Mouse (Mus musculus) cerebellum, adult (tissue): ENCODE measurements around the gene Shbg.
"Not testable (repeated sequence)": the region's sequence is repeated elsewhere in the genome, so short reads cannot be mapped to it uniquely, and the experiment has no call there.

Experiments used
- ATAC-seq: cut with Nextera tagmentation; 2 replicates; pipeline ENCODE4 v1.9.2; 2017; ENCODE audit warnings: mild to moderate bottlenecking, moderate library complexity, mixed read lengths; ENCODE audit not compliant: insufficient number of reproducible peaks, low FRiP score, low TSS enrichment

Shbg gene

DNA sequence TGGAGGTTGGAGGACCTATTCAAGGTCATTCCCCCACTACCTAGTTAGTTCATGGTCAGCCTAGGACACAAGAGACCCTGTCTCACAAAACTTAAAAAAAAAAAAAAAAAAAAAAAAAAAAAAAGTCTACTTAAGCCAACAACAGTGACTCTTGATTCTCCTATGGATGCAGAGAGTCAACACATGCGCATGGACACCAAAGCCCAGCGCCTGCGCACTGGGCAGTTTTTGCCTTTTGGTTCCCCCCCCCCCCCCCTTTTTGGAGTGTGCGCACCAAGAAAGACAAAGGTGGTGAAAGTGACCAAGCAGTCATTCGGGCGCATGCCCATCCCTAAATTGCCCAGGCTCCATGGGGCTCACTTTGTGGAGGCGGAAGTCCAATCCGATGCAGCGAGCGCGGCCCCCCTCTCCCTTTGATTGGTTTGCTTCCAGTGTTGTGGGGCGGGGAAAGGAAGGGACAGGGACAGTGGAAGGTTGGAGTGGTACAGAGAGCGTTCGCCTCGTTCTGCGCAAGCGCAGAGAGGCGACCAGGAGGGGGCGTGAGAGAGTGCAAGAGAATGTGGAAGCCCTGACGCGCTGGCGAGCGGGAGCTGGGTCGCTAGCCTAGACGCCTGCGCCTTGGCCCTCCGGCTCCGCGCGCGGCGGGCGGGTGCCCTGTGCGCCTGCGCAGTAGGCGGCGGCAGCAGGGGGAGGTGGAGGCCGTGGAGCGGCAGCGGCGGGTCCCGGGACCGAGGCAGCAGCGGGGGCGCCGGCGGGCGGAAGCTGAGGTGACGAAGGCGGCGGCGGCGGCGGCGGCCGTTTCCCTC, 14.8 kb upstream of the Shbg start, which contains the start of gene Fxr2:
TSS of gene Fxr2 (plus strand) at position 707 of the 806 bp plus-strand sequence.
- peak; percentile 97 for ATAC-seq

DNA sequence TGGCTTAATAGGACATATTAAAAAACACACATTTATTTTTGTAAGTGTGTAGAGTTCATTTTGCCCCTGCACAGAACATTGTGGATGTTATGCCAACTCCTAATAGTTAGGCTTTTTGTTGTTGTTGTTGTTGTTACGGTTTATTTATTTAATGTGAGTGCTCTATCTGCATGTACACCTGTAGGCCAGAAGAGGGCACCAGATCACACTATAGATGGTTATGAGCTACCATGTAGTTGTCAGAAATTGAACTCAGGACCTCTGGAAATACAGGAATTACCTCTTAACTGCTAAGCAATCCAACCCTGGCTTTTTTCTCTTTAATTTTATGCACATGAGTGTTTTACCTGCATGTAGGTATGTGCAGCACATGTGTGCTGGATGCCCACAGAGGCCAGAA, 12.1 kb upstream of the Shbg start:
- no peak for ATAC-seq

DNA sequence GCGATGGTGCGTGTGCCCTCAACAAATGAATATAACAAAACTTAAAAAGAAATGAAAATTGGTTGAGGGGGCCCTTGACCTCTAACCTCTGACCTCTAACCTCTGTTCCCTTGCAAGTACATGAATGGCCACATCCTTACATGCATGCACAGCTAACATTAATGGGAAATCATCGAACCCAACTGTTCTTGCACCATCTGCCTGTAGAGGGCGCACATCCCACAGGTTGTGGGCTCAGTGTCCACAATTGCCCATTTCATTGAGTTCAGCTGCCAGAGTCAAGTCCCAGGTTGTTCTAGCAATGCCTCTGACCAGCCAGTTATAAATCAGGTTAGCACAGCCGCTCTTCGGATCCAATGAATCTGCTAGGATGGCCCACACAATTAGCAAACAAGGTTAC, 10.6 kb upstream of the Shbg start:
- ATAC-seq = no peak

DNA sequence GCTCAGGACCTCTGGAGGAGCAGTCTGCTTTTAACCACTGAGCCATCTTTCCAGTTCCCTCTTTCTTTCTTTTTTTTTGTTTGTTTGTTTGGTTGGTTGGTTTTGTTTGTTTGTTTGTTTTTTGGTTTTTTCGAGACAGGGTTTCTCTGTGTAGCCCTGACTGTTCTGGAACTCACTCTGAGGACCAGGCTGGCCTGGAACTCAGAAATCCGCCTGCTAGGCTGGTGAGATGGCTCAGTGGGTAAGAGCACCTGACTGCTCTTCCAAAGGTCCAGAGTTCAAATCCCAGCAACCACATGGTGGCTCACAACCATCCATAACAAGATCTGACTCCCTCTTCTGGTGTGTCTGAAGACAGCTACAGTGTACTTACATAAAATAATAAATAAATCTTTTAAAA, 6.6 kb upstream of the Shbg start:
- not testable (repeated sequence) for ATAC-seq

DNA sequence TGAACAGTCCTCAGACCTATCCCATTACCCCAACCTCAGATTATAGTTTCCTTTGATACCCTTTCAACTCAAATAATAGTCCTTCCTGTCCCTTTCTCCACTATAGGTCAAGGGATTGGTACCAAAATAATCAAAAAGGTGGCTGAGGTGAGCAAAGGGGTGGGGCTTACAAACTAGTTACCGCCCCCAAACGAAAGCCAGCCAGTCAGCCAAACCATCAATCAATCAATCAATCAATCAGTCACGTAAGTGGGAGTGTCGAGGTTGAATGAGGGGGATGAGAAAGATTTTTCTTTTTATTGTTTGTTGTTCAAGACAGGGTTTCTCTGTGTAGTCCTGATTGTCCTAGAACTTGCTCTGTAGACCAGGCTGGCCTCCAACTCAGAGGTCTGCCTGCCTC, 5.3 kb upstream of the Shbg start:
- no peak for ATAC-seq

DNA sequence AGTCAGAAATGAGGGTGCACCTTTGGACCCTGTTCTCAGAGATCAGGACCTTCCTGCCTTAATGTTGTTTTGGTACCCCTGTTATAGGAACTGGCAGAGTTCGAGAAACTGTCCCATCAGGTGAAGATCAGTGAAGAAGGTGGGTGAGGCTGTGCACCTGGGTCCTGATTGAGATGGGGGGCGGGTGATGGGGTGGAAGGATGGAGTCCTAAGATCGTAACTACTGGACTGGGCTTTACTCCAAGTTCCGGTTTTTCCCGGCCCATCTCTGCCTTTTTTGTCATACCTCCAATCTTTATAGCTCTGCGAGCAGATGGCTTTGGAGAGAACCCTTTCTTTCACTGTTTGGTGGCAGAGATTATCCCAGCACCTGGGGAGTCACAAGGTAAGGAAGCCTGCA, 4.7 kb upstream of the Shbg start:
- ATAC-seq = no peak

DNA sequence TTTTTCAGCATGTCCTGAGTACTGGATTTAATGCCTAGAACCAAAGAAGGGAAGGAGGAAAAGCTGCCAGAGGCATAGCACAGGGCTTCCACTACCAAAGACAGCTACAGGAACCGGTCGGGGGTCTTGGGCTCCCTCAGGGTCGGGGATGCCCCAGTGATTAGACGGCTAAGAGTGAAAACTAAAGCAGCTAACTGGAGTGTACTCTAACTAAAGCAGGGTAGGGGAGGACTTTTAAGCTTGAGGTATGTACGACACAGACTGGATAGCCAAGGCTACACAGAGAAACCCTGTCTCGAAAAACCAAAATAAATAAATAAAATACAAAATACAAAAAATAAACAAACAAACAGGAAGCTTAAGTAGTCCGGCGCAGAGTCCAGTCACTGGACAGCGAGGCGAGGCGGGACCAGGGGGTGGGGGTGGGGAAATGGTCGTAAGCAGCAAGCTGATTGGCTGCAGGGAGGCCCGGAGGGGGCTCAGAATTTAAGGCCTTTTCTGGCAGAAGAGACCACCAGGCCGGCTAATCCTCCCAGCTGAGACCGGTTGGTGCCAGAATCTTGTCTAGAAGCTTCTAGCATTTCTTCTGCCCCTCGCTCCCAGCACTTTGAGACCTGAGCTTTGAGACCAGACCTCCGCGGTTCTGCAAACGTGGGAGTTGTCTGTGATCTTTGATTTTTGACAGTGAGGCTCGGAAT, 4.0 kb upstream of the Shbg start, which contains the start of gene Sat2:
TSS of gene Sat2 (plus strand) at position 454 of the 698 bp plus-strand sequence.
- peak; percentile 66; the same call in 1 of the 2 replicates for ATAC-seq

DNA sequence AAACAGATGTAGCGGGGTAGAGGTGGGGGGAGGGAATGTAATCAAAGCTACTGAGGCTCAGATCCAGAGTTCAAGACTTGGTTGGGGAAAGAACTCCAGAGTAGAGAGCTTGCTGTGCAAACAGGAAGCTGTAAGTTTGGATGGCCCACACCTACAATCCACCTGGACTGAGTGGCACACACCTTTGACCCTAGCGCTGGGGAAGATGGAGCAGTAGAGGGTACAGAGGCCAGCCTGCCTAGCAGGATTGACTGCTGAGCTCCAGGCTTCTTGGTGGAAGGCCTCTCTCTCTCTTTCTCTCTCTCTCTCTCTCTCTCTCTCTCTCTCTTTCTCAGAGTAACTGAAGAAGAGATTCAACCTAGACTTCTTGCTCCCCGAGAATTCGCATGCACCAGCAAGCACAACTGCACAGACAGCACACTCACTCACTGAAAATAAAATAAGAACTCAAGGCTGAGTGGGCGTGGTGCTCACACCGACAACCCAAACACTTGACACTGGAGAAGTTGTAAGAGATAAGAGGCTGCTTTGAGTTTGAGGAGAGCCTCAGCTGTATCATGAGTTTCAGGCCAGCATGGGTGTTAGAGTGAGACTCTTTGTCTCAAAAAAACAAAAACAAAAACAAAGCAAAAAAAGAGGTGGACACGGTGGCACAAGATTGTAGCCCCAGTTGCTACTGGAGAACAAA, 2.8 kb upstream of the Shbg start:
- no peak for ATAC-seq

DNA sequence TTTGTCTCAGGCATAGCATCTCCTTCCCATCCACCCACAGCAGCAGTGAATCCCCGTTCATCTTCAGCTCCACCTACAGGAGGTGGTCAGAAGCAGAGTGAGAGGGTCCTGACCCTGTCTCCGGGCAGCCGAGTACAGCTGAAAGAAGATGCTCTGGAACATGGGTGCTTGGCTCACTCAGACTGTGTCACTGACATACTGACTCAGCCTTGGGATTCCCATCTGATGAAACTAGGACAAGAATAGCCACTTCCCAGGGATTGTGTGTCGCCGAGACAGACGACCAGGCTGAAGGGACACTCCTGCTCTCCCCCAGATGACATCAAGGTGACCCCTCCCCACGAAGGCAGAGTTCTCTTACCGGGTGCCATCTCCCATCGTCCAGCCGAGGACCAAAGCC, 924 bp downstream of the Shbg start:
- ATAC-seq = no peak

DNA sequence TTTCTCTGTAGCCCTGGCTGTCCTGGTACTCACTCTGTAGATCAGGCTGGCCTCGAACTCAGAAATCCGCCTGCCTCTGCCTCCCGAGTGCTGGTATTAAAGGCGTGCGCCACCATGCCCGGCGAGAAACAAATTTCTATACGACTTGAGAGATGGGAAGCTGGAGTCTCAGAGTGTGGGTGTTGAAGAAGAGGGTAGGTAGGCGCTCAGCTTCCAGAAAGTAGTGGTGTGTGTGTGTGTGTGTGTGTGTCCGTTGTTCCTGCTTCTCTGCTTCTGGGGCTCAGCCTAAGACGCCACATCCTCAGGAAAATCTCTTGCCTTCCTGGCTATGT, 3.5 kb downstream of the Shbg start:
- not testable (repeated sequence) for ATAC-seq

DNA sequence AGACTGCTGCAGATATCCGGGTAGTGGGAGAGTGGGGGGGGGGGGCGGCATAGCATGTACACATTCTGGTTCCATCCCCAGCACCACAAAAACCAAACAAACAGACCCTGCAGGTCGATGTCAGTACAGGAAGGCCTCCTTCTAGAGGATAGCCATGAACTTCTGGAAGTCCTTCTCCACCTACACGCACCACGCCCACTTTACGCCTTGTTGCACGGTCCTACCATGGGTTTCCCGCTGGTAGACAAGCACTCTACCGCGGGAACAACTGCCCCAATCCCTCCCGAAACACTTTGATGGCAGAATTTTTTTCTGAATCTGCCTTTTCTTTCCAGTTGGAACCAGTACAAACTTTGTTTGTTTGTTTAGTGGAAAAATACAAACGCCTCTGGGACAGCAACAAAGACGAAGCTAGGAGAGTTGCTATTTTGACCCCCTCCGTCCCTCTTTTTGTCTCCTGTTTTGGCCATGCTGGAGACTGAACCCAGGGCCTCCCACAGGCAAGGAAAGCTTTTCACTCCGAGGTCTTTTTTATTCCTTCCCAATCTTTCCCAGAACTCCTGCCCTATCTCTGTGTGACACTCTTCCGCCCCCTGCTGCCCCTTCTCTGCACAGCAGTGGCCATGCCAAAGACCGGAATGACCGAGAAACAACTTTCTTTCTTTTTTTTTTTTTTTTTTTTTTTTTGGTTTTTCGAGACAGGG, 4.0 kb downstream of the Shbg start:
- no peak; the same call in 1 of the 2 replicates for ATAC-seq

DNA sequence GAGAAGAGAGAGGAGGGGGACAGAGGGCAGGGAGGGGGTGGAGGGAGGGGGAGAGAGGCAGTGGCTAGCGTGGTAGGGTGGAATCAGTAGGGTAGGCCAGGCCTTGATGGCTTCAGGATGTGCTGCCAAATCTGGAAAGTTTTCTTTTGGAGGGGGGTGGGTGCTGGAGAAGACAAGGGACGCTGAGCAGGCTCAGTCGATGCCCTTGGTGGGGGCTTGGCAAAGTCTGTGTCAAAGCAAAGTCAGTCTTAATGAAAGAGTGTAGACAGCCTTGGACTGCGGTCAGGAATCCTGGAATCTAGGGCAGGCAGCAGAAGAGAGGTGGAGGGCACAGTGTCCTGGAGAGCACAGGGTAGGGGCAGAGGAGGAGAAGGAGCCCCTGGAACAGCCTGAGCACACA, 6.8 kb downstream of the Shbg start:
- no peak for ATAC-seq

DNA sequence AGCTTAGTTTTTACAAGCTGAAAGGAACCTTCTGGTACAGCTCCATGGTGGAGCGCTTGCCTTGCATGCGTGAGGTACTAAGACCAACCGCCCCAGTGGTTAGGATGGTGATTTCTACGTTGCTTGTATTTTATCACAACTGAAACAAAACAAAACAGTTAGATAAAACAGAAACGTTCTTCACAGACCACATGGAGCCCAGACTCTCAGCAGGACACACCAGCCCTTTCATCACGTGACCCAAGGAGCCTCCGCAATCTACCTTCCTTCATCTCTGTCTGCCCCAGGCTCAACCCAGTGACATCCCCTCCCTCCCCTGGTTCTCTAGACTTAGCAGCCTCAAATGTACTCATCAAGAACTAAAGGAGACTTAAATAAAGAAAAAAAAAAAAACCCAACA, 8.3 kb downstream of the Shbg start:
- ATAC-seq = no peak

DNA sequence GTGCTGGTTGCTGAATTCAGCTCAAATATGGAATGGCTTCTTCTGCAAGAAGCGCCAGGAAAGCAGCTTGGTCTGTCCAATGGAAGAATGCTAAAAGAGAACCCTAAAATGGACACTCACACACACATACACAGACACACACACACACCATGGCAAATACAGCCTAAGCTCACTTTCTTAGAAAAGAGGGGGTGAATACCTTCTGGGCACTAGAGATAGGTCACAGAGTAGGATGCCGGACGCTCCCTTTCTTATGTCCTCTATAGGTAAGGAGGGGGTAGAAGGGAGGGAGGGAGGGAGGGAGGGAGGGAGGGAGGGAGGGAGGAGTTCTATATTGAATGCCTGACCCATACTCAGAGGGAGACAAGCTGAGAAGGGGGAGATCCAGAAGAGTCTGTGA, 9.2 kb downstream of the Shbg start:
- no peak for ATAC-seq

DNA sequence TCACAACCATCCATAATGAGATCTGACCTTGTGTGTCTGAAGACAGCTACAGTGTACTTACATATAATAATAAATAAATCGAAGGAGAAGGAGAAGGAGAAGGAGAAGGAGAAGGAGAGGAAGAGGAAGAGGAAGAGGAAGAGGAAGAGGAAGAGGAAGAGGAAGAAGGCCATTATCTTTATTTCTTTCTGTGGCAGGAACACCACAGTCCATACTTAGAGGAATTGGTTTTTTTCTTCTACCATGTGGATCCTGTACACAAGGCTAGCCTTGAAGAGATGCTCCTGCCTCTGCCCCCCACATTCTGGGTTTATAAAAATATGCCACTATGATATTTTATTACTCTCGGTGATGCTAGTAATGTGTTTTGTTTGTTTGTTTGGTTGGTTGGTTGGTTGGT, 10.9 kb downstream of the Shbg start:
- ATAC-seq = no peak

DNA sequence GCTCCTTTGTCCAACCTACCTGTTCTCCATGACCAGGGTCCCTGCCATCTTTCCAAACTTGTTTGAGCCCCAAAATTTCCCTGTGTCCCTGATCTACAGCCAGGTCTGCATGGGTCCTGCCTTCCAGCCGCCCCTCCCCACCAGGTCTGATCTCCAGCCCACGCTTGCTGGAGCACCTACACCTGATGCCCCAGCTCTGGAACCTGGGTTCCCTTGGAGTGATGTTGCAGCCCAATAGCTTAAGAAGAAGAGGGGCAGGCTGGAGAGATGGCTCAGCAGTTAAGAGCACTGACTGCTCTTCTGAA, 11.3 kb downstream of the Shbg start:
- no peak for ATAC-seq

DNA sequence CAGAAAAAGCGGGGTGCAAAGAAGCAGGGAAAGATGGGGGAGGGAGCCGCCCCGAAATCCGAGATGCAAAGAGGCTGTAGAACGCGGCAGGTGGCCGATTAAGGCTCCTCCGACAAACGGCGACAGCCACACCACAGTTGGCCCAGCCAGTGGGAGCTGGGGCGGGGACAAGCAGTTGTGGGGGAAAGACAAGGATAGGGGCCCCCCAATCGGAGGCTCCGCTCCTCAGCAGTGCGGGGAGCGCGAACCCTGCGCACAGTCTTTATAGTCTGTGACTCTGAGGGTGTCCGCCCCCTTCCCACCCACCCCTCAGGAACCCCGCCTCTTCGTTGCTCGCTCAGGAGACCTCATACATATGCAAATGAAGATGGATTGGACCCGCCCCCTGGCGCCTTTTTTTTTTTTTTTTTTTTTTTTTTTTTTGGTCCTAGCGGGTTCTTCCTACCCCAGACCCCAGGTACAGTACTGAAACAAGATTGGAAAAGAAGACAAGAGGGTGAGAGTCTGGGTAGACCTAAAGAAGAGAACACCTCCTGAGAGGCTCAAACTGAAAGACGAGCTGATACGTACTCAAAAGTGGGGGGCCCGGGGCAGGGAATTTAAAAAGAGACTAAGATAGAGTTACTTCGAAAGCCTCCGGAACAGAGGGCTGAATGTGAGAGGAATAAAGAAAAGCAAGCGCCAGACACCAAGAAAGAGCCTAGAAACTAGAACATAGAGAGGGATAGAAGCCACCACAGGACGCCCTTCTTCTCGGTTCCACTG, 11.8 kb downstream of the Shbg start, which contains the start of gene Atp1b2:
TSS of gene Atp1b2 (minus strand) at position 217 of the 765 bp plus-strand sequence.
- peak; percentile 76; the same call in 1 of the 2 replicates for ATAC-seq

DNA sequence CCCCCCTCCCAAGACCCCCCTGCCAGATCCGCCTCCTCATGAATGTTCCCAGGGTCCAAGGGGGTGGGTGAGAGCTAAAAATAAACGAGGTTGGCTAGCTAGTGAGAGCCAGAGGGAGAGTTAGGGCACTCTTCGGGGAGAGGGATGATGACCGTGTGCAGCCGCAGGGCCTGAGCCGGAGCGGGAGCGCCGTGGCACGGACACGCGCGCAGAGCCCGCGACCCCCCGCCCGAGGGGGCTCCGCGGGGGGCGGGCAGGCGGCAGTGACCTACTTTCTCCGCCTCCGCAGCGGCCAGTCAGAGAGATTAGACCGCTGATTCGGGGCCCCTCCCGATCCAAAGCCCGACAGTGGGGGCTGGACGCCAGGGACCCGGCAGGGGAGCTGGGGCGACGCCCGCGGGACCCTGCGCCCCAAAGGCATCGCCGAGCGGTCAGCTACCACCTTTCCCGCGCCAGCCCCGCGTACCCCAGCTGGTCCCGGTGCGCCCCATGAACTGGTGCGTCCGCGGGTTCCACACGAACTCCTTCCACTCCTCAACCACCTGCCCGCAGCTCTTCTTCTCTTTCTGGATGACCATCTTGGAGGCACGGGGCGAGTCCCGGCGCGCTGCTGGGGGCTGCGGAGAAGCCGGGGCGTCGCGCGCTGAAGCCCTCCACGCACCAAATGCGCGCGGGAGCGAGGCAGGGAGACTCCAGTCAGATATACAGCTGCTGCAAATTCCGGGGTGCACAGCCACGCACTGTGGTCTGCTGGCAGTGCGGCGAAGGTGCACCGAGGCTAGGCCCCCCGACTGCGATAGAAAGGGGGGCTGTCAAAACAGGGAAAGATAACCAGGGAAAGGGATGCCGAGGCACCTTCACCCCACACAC, 12.7 kb downstream of the Shbg start:
- ATAC-seq = peak; percentile 42; the same call in 1 of the 2 replicates

DNA sequence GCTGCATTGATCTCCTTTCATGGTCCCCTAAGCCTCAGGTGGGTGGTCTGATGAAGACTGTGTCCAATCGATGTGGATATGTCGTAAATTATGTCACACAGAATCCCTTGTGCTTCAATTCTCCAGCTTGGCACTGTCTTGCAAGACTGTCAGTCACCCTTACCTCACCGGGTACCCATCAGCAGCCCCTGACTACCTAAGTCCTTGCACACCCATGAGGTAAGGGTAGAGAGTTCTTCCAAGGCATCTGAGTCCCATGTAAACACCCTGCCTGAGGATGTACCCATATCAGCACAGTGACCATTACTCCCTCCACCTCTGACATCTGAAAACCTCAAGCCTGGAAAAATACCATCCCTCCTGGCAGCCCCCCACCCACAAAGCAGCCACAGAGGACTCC, 13.4 kb downstream of the Shbg start:
- no peak for ATAC-seq
